Mouse (Mus musculus) macrophage (primary cell): ENCODE results near the gene Fzr1. TPM values are rescaled to one million over a fixed set of nuclear protein-coding genes. Genes with fewer than 3 reads are reported as not detected.
A peak's percentile ranks its signal among the peaks of the same experiment; 100 is the strongest.

Experiments used
- H3K27ac ChIP-seq: fragments of 350-480 bp; formaldehyde crosslinking; 2 replicates; pipeline ENCODE4 v1.9.0; 2021
- H3K36me3 ChIP-seq: fragments of 350-480 bp; formaldehyde crosslinking; 2 replicates; pipeline ENCODE4 v1.9.0; 2021; ENCODE audit errors: inconsistent target
- H3K4me3 ChIP-seq: fragments of 350-480 bp; formaldehyde crosslinking; 2 replicates; pipeline ENCODE4 v1.9.0; 2021; ENCODE audit errors: inconsistent target
- H3K79me2 ChIP-seq: fragments of 350-480 bp; formaldehyde crosslinking; 2 replicates; pipeline ENCODE4 v1.9.0; 2021; ENCODE audit errors: inconsistent target
- WGBS: methylation state at CpG from one replicate; pipeline ENCODE4 v1.1.7; 2026; ENCODE audit warnings: inconsistent platforms; ENCODE audit not compliant: missing documents; 5-methylcytosine and 5-hydroxymethylcytosine counted together
- polyA plus RNA-seq: library from polyadenylated mRNA; stranded (reverse); fragments of 250-400 nt; gene quantifications from 3 replicates; pipeline ENCODE4 v1.2.4, GENCODE M21; 2018; ENCODE audit warnings: inconsistent platforms

The Fzr1 gene
- polyA plus RNA-seq, 1 experiment from 2014 or later, result 12.9 TPM

DNA sequence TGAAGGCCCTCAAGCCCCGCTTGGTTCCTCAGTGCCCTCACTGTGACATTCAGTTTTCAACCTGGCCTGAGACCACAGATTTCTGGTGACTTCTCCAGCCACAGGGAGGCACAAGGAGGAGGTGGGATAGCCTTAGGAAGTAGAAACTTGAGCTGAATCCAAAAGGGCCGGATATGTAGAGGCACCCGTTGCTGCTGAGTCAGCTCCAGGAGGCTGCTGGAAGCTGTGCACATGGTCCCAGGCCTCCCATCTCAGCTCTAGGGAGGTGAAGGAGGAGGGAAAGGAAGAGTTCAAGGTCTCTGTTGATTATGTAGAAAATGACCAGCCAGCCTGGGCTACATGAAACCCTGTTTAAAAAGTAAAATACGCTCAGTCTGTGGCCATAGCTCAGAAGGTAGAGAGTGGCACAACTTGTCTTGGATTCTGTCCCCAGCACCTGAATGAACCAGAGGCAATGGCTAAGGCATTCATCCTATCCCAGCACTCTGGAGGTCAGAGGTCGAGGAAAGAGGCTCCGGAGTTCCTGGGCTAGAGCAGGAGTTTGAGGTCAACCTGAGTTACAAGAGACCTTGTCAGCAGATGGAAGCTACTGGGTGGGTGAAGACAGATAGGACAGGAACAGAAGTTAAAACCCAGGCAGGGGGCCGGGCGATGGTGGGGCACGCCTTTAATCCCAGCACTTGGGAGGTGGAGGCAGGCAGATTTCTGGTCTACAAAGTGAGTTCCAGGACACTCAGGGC lies 23.4 kb downstream of the Fzr1 start:
- Histone ChIP-seq H3K79me2 (peaks cover 53% of the 10 kb centered on the region), H3K4me3 (no peak overlapping the region), H3K27ac (peak overlapping the region; percentile 100), H3K36me3 (peaks cover 3% of the 10 kb centered on the region; the same call in 1 of the 2 replicates)
- WGBS, result 61% methylated on average over 6 of the region's 9 CpGs

- Histone ChIP-seq H3K4me3 (no peak overlapping the region), H3K79me2 (peaks cover 27% of the 10 kb centered on the region; the same call in 1 of the 2 replicates), H3K27ac (no peak overlapping the region; the same call in 1 of the 2 replicates), H3K36me3 (no peaks in the 10 kb centered on the region; the same call in 1 of the 2 replicates)
- WGBS, result 68% methylated on average over 9 of the region's 9 CpGs
Observed at GRCm38 (mm10) chr10:81351678-81352291, 26.5 kb downstream of the Fzr1 start.

DNA sequence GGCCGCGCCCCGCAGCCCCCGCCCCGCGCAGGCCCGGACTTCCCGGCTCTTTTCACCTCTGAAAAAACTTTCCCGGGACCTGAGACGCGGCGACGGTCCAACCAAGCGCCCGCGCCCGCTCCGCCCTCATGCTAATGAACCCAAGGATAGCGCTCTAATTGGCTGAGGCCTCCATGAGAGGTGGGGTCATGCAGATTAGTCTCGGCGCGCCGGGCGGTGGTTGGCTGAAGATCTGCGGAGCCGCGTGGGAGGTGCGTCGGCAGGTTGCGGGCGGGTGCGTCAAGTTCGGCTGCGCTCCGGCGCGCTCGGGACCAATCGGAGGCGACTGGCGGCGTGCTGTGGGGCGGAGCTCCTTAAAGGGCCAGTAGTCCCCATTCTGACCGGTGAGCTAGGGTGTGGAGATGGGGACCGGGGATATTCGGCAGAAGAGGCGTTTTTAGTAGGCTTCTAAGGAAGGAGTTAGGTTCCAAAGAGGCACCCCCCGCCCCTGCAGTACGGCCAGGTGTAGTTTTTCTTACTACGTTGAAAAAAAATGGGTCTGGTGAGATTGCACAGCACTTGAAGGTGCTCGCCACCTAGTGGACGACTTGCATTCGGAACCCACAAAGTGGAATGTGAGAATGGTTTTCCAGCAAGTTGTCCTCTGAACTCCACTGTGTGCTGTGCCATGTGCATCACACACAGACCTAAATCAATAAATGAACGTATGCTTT lies 27.8 kb downstream of the Fzr1 start, which contains the start of gene Hmg20b:
TSS of gene Hmg20b (minus strand) at position 130 of the 713 bp plus-strand sequence.
- Histone ChIP-seq H3K79me2 (peaks cover 21% of the 10 kb centered on the region; the same call in 1 of the 2 replicates), H3K27ac (peak within 1 kb of the TSS; percentile 58), H3K4me3 (peak within 1 kb of the TSS; percentile 58), H3K36me3 (no peaks in the 10 kb centered on the region; the same call in 1 of the 2 replicates)
- under 1% methylated on average over 54 of the region's 54 CpGs for WGBS

DNA sequence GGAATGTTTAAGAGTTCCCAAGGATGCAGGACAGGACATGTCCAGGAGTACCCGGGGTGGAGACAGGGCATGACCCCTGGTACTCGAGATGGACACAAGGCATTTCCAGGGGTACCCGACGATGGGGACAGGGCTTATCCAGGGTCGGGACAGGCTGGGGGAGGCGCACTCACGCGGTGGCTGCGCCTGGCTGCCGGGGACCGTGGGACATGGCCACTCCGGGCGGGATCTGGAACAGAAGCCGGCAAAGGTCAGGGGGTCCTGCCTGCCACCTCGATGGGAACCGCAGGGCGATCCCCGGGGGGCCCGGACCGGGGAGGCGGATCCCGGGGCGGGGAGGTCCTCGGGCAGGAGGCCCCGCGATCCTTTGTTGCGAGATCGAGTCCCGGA lies 28.4 kb downstream of the Fzr1 start:
- Histone ChIP-seq H3K79me2 (peaks cover 16% of the 10 kb centered on the region; the same call in 1 of the 2 replicates), H3K4me3 (peak overlapping the region; percentile 58), H3K27ac (peak overlapping the region; percentile 51), H3K36me3 (no peaks in the 10 kb centered on the region; the same call in 1 of the 2 replicates)
- 1% methylated on average over 29 of the region's 29 CpGs for WGBS

- Histone ChIP-seq H3K36me3 (no peaks in the 10 kb centered on the region; the same call in 1 of the 2 replicates), H3K79me2 (peaks cover 9% of the 10 kb centered on the region; the same call in 1 of the 2 replicates), H3K27ac (peak overlapping the region; percentile 51), H3K4me3 (peak overlapping the region; percentile 58)
- 26% methylated on average over 12 of the region's 12 CpGs for WGBS
Observed at GRCm38 (mm10) chr10:81349146-81349545, 29.2 kb downstream of the Fzr1 start.

- Histone ChIP-seq H3K79me2 (no peaks in the 10 kb centered on the region), H3K36me3 (no peaks in the 10 kb centered on the region; the same call in 1 of the 2 replicates), H3K4me3 (no peak overlapping the region), H3K27ac (no peak overlapping the region)
- WGBS, result 19% methylated on average over 53 of the region's 55 CpGs
Observed at GRCm38 (mm10) chr10:81346453-81347067, 31.8 kb downstream of the Fzr1 start.

DNA sequence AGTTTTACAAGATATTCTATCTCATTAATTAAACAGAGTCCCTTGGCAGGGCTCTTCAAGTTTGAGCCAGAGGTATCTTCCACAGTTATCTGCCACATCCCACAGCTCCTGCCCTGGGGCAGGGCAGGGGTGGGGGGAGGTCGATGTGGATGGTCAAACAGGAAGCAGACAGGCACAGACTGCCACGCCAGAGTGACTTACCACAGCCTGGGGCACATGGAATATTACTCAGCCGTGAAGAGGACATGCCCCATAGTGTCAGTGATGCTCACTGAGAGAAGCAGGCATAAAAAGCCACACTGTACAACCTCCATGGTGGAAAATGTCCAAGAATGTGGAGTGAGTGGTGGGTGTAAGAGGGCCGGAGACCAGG lies 33.2 kb downstream of the Fzr1 start:
- H3K36me3 ChIP-seq, result no peaks in the 10 kb centered on the region; the same call in 1 of the 2 replicates
- no peak overlapping the region for H3K4me3 ChIP-seq
- no peak overlapping the region for H3K27ac ChIP-seq
- no peaks in the 10 kb centered on the region for H3K79me2 ChIP-seq
- 57% methylated on average over 3 of the region's 4 CpGs for WGBS

DNA sequence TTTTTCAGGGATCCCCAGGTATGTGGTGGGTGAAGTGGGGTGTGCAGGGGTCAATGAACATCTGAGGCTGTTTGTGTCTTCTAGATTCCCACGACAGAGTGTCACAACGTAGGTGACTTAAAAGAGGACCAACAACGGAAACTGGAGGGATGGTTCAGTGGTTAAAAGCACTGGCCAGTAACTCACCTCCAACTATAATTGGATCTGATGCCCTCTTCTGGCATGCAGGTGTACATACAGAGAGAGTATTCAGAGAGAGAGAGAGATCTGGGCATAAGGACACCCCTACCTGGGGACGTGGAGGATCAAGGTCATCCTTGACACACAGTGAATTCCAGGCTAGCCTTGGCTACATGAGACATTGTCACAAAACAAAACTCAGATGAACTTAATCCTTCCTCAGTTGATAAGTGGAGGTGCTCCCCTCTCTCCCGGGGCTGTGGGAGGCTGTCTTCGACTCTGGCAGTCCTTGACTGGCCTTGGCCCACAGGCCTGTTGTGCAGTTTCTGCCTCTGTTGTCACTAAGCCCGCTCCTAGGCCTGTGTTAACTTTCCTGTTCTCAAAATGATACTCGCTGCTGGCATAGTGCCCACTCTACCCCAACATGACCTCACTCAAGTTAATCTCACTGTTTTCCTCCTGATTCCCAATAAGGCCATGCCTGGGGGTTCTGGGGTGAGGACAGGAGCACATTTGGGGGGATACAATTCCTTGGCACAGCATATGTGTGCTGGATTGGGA lies 33.7 kb downstream of the Fzr1 start:
- Histone ChIP-seq H3K27ac (no peak overlapping the region), H3K36me3 (no peaks in the 10 kb centered on the region; the same call in 1 of the 2 replicates), H3K79me2 (no peaks in the 10 kb centered on the region), H3K4me3 (no peak overlapping the region)
- 48% methylated on average over 8 of the region's 8 CpGs for WGBS

DNA sequence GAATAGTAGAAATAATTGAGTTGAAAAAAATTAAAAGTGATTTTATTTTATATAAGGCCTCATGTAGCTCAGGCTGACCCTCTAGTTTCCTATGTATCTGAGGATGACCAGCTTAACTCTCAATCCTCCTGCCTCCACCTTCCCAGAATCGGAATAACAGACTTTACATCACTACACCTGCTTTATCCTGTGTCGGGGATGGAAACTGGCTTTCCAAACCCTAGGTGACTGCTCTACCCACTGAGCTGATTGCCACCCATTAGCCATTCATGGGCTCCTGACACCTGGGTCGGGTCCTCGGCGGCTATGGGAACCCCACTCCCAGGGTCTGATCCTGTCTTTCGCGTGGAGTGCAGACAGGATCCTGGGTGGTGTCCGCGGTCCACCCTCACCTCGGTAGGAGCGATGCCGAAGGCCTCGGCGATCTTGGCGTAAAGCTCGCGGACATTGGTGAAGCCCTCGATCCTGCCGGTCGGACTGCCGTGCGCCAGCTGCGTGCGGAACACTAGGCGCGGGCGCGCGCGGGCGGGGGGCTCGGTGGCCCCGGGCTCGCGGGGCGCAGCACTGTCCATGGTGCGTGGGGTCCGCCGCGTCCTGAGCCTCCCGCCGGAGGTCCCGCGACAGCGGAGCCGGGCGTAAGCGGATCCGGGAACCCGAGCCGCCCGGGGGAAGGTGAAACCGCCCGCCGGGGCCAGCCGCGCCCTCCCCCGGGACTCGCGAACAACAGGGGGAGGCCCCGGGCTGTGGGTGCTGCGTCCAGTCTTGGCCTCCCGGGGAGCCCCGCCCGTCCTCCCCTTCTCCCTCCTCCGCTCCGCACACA lies 35.4 kb downstream of the Fzr1 start, which contains the start of gene Gipc3:
TSS of gene Gipc3 (minus strand) at position 581 of the 820 bp plus-strand sequence.
- H3K36me3 ChIP-seq, result no peaks in the 10 kb centered on the region
- 7% methylated on average over 44 of the region's 67 CpGs for WGBS
- H3K4me3 ChIP-seq, result no peak within 1 kb of the TSS
- no peaks in the 10 kb centered on the region for H3K79me2 ChIP-seq
- H3K27ac ChIP-seq, result no peak within 1 kb of the TSS

- Histone ChIP-seq H3K27ac (no peak overlapping the region), H3K79me2 (no peaks in the 10 kb centered on the region), H3K36me3 (no peaks in the 10 kb centered on the region), H3K4me3 (no peak overlapping the region)
- WGBS, result 50% methylated on average over 16 of the region's 16 CpGs
Observed at GRCm38 (mm10) chr10:81341333-81341949, 36.9 kb downstream of the Fzr1 start.

DNA sequence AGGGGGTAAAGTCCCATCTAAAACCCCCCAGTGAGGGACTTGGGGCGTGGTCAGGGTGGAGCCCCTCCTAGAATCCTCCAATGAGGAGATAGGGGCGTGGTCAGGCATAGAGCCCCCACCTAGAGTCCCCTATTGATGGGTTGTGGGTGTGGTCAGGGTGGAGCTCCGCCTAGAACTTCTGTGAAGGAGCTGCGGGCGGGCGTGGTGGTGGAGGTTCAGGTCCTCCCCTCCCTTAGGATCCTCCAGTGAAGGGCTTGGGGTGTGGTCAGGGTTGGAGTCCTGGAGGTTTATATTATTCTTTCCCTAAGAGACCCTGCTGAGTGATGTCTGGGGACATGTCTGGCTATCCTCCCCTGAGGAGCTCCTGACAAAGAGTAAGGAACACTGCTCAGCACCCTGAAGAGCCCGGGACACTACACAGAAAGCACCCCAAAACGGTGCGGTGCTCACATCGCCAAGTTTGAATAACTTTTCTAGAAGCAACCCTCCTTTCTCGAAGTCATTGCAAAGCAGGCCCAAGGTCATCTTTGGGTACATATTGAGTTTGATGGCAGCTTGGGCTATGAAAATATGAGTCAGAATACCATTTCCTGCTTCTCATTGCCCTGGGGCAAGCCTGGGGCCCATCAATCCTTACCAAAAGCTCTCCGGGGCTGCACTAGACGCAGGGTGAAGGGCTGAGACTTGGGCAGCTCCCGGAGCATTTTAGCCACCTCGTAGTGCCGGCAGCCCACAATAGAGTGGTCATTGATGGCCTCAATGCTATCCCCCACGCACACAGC lies 37.6 kb downstream of the Fzr1 start:
- Histone ChIP-seq H3K27ac (no peak overlapping the region), H3K79me2 (no peaks in the 10 kb centered on the region), H3K4me3 (no peak overlapping the region), H3K36me3 (no peaks in the 10 kb centered on the region)
- 85% methylated on average over 17 of the region's 17 CpGs for WGBS

DNA sequence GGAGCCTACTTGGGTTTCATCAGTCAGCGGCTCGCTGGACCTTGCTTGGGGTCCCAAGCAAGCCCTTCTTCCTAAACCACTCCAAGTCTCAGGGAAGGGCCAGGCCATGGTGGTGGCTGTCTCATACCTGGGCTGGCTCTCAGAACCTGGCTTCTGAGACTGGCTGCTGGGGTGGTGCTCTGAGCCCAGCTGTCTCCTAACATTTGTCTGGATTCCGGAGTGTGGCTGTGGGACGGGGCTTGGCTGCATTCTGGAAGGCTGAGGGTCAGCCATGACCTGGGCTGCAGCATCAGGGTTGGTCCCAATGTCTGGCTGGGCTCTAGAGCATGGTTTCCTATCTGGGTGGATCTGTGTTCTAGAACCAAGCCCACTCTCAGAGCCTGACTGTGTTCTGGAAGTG lies 41.8 kb downstream of the Fzr1 start:
- no peaks in the 10 kb centered on the region for H3K36me3 ChIP-seq
- no peaks in the 10 kb centered on the region for H3K79me2 ChIP-seq
- H3K27ac ChIP-seq, result no peak overlapping the region
- H3K4me3 ChIP-seq, result no peak overlapping the region
- WGBS, result 87% methylated on average over 4 of the region's 4 CpGs
